Mouse (Mus musculus) small intestine, adult 2 months (tissue): ENCODE results near the gene Itsn2. TPM values are rescaled to one million over a fixed set of nuclear protein-coding genes. Genes with fewer than 3 reads are reported as not detected.

Experiments used
- H3K27ac ChIP-seq: fragments of 200-500 bp; 2 replicates; pipeline ENCODE4 v1.5.1; 2012; ENCODE audit warnings: low read depth, low read length, control low read depth, inconsistent platforms; ENCODE audit not compliant: insufficient read depth
- H3K27me3 ChIP-seq: fragments of 200-500 bp; 2 replicates; pipeline ENCODE4 v1.6.1; 2012; ENCODE audit warnings: mild to moderate bottlenecking, moderate library complexity, low read length, inconsistent platforms; ENCODE audit not compliant: control insufficient read depth, insufficient read depth
- H3K36me3 ChIP-seq: fragments of 200-500 bp; 2 replicates; pipeline ENCODE4 v1.6.1; 2012; ENCODE audit warnings: mild to moderate bottlenecking, low read length, control low read depth, inconsistent platforms; ENCODE audit not compliant: control insufficient read depth, insufficient read depth
- H3K4me1 ChIP-seq: fragments of 200-500 bp; 2 replicates; pipeline ENCODE4 v1.6.1; 2012; ENCODE audit warnings: low read length, inconsistent platforms, mixed read lengths; ENCODE audit not compliant: control insufficient read depth, insufficient read depth, insufficient read length
- H3K4me3 ChIP-seq: fragments of 200-500 bp; 2 replicates; pipeline ENCODE4 v1.5.1; 2012; ENCODE audit warnings: low read depth, mild to moderate bottlenecking, control low read depth, inconsistent platforms, low read length, moderate library complexity
- CTCF ChIP-seq: fragments of 200-500 bp; IDR thresholded peaks from 2 replicates; pipeline ENCODE4 v1.5.1; 2012; ENCODE audit warnings: low read depth, mild to moderate bottlenecking, control low read depth, inconsistent platforms, low read length, moderate library complexity, mixed read lengths; ENCODE audit not compliant: insufficient replicate concordance, insufficient read length; ENCODE audit errors: extremely low read depth
- POLR2A ChIP-seq: fragments of 200-500 bp; IDR thresholded peaks from 2 replicates; pipeline ENCODE4 v1.6.1; 2012; ENCODE audit warnings: low read depth, mild to moderate bottlenecking, control low read depth, inconsistent platforms, low read length, moderate library complexity
- WGBS: fragments of 180-500 bp; shearing (Covaris S2); methylation state at CpG from one replicate; pipeline ENCODE4 v1.1.7; 2018; 5-methylcytosine and 5-hydroxymethylcytosine counted together
- polyA plus RNA-seq: library from polyadenylated mRNA; depleted of rRNA; stranded (reverse); fragments of >200 nt; gene quantifications from 2 replicates; pipeline ENCODE4 v1.2.3, GENCODE M21; 2012

Itsn2 gene
- polyA plus RNA-seq, 1 experiment = 10.2 TPM

- Histone ChIP-seq H3K27me3 (no peaks in the 10 kb centered on the region), H3K4me3 (no peak overlapping the region), H3K27ac (no peak overlapping the region), H3K36me3 (peaks cover 49% of the 10 kb centered on the region), H3K4me1 (no peaks in the 10 kb centered on the region)
- no peak for TF ChIP-seq CTCF
- no peak for TF ChIP-seq POLR2A
- WGBS = 85% methylated on average over 1 of the region's 1 CpGs
Observed at GRCm38 (mm10) chr12:4640737-4641136, 48.3 kb downstream of the Itsn2 start.

DNA sequence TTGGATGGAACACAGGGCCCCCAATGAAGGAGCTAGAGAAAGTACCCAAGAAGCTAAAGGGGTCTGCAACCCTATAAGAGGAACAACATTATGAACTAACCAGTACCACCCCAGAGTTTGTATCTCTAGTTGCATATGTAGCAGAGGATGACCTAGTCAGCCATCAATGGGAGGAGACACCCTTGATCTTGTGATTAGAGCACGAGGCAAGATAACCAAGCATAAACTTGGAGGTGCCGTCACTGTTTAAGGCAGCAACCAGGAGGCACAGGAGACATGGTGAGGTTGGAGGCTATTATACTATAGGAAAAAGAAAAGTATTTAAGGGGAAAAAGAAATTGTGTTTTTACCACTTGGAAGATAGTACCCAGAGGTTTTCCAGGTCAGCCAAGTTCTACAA lies 64.4 kb downstream of the Itsn2 start:
- H3K4me3 ChIP-seq = no peak overlapping the region
- WGBS = 78% methylated on average over 2 of the region's 2 CpGs
- no peaks in the 10 kb centered on the region for H3K4me1 ChIP-seq
- TF ChIP-seq CTCF (no peak), POLR2A (no peak)
- no peak overlapping the region for H3K27ac ChIP-seq
- H3K27me3 ChIP-seq = no peaks in the 10 kb centered on the region
- H3K36me3 ChIP-seq = peaks cover 50% of the 10 kb centered on the region

DNA sequence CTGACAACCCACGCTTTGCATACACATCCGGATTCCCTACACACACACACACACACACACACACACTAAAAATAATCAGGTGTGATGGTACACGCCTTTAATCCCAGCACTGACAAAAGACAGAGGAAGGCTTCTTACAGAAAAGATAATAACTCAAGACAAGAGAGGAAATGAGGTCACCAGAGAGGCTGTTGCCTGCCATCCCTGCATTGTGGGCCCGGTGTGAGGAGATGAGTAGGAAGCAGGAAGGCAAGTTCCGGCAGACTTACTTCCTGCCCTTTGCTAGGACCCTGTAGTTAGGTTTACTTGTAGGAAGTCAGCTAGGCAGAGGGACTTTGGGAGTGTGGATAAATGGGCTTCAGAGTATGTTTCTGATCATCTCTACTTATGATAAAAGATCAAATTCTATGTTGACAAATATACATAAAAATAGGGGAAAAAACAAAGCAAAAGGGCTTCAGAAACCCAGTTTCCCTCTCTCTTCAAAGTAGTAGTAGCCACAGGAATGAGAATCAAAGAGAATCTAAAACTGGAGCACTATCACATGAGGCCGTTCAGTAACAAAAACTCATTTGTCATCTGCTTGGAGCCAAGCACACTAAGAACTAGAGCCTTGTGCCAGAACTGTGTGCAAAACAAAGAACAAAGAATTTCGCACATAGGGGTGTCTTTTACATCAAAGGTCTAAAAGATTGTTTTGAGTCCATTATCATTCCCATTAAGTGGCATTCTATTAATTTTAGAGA lies 72.7 kb downstream of the Itsn2 start:
- WGBS = 87% methylated on average over 7 of the region's 7 CpGs
- Histone ChIP-seq H3K4me1 (no peaks in the 10 kb centered on the region), H3K27me3 (no peaks in the 10 kb centered on the region), H3K4me3 (no peak overlapping the region), H3K36me3 (peaks cover 44% of the 10 kb centered on the region), H3K27ac (no peak overlapping the region)
- TF ChIP-seq POLR2A (no peak), CTCF (no peak)

GRCm38 (mm10) chr12:4665675-4666037 lies 73.2 kb downstream of the Itsn2 start:
- H3K27me3 ChIP-seq = no peaks in the 10 kb centered on the region
- no peaks in the 10 kb centered on the region for H3K4me1 ChIP-seq
- WGBS = 90% methylated on average over 5 of the region's 5 CpGs
- H3K4me3 ChIP-seq = no peak overlapping the region
- TF ChIP-seq POLR2A (no peak), CTCF (no peak)
- H3K36me3 ChIP-seq = peaks cover 44% of the 10 kb centered on the region
- H3K27ac ChIP-seq = no peak overlapping the region

- TF ChIP-seq CTCF (no peak), POLR2A (no peak)
- peaks cover 52% of the 10 kb centered on the region for H3K36me3 ChIP-seq
- H3K27me3 ChIP-seq = no peaks in the 10 kb centered on the region
- no peak overlapping the region for H3K27ac ChIP-seq
- no peaks in the 10 kb centered on the region for H3K4me1 ChIP-seq
- H3K4me3 ChIP-seq = no peak overlapping the region
- WGBS = 94% methylated on average over 1 of the region's 1 CpGs
Observed at GRCm38 (mm10) chr12:4676336-4676735, 83.9 kb downstream of the Itsn2 start.

- H3K36me3 ChIP-seq = peaks cover 28% of the 10 kb centered on the region
- WGBS = 73% methylated on average over 4 of the region's 4 CpGs
- H3K4me1 ChIP-seq = no peaks in the 10 kb centered on the region
- no peaks in the 10 kb centered on the region for H3K27me3 ChIP-seq
- H3K27ac ChIP-seq = no peak overlapping the region
- H3K4me3 ChIP-seq = no peak overlapping the region
- TF ChIP-seq POLR2A = no peak
- no peak for TF ChIP-seq CTCF
Observed at GRCm38 (mm10) chr12:4679971-4680370, 87.5 kb downstream of the Itsn2 start.

- TF ChIP-seq CTCF (no peak), POLR2A (no peak)
- no peaks in the 10 kb centered on the region for H3K4me1 ChIP-seq
Observed at GRCm38 (mm10) chr12:4685441-4685840, 93.0 kb downstream of the Itsn2 start.

More at GRCm38 (mm10) chr12:4685441-4685840, 93.0 kb downstream of the Itsn2 start:
- H3K36me3 ChIP-seq = peaks cover 6% of the 10 kb centered on the region
- WGBS = 94% methylated on average over 4 of the region's 4 CpGs
- H3K27ac ChIP-seq = no peak overlapping the region
- H3K27me3 ChIP-seq = no peaks in the 10 kb centered on the region
- H3K4me3 ChIP-seq = no peak overlapping the region
